Mouse (Mus musculus) mouse embryonic stem cell (cell line): Measurements from ENCODE around the gene Tshr.
"Not testable (repeated sequence)": the region's sequence is repeated elsewhere in the genome, so short reads cannot be mapped to it uniquely, and the experiment has no call there.

Source experiments
- in situ Hi-C, 2 experiments: fragments of 300-500 bp; cut with MboI; formaldehyde crosslinking; loops; 1 replicate in 1 of 2; 3 replicates in 1 of 2; pipeline ENCODE4 v1.14.3; 2019 to 2020; ENCODE audit warnings: low sequenced_read_pairs in 2 of 2, low pct_unique_long_range_greater_than_20kb in 1 of 2, mixed read lengths in 1 of 2; ENCODE audit not compliant: unreplicated experiment in 1 of 2

The Tshr gene

DNA sequence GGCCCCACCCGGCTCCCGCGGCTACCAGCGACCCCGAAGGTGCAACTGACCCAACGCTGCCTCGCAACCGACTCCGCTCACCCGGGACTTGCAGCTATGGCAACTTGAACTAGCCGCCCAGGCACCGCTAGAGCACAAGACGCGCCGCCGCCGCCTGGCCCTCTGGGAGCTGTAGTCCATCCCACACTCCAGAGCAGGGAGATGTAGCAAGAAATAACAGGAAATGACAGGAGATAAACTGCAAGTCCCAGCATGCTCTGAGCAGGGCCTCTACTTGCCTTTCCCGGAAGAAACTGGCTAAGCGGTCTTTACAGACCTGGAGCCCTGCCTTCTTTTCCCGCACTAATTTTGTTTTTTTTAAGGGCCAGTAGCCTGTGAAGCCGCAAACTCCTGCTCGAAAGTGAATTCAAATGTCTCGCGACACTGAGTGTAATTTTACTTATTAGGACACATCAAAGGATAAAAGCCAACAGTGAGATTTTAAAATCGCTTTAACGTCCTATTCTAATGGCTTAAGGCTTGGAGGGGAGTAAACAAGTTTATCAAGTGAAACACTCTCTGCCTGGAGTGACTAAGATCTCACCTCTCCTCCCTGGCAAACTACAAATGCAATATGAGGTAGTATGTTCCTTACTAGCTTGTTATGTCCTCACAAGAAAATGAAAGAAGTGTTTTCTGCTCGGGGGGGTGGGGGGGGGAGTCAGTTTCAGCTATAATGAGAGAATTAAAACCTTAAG, at the start of gene Tshr, which contains the start of gene Cep128:
Tshr (plus strand) TSS at position 283 of the 737 bp plus-strand sequence.
Cep128 (minus strand) TSS at position 129 of the 737 bp plus-strand sequence.
- in situ Hi-C loops: no loop called here

DNA sequence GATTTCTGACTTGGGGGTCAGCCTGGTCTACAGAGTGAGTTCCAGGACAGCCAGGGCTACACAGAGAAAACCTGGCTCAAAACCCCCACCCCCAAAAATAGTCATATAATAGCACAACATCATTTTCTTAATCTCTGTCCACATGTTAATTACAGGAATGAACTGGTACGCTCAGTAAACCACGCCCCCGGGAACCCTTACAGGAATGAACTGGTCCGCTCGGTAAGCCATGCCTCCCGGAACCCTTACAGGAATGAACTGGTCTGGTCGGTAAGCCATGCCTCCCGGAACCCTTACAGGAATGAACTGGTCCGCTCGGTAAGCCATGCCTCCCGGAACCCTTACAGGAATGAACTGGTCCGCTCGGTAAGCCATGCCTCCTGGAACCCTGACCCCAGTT, 45.7 kb upstream of the Tshr start:
- in situ Hi-C loops: not testable (repeated sequence)

DNA sequence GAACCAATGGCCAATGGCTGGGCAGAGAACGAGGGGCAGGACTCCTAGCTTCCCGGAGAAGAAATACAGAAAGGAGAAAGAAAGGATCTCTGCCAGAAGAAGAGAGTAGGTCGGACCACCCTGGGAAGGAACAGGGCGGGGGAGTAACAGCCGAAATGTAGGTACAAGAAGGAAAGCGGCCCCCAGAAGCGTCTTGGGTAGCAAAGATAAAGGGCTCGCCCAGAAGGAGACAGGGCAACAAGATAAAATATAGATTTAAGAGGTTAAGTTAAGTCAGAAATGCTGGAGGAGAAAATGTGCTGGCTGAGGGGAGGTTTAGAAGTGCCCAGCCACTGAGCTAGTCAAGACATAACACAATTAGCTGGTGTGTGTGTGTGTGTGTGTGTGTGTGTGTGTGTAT, 30.6 kb upstream of the Tshr start:
- in situ Hi-C loops: no loop called here

DNA sequence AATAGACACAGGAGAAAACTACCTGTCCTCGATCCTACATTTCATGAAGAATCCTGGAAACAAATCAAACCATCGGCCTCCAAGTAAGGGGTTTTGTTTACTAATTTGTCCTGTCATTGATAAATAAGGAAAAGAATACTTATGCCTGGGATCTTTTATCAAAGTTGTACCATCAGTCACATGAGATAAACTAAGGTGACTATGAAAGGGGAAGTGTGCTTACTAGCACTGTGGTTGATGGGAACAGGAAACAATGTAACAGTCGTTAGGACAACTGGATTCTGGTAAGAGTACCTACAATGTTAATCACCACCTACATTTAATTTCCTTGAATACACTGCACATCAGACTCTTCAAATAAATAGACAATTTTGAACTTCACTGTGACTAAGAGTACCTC, 15.2 kb upstream of the Tshr start:
- in situ Hi-C loops: no loop called here

DNA sequence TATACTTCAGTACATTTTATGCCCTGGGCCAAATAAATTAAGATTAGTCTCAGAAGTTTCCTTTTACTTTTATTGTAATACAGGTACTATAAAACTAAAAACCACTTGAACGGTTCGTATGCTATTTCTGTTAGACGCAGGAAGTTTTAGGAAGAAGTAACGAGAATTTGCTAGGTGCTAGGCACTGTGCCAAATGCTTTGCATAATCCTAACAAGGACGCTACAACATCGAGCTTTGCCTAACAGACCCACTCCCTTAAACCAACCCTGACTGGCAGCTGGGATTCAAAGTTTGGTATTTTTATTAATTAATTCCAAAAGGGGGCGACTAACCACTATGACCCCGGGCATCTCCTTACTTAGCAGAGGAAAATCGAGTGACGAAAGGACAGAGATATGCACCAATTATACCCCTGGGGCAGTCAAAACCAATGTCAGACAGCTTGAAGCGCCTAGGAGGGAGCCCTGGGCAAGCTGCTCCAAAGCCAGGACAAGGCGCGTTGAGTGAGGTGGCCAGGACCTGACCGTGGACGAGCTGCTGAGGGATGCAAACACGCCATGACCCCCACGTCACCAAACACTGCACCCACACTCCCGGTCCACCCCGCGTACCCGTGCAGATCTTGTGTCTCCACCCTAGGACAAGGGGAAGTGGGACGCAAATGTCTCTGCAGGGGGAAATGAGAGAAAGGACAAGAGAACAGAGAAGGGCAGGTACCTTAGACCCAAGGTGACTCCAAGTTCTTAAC, 673 bp upstream of the Tshr start:
- in situ Hi-C loops: no loop called here

DNA sequence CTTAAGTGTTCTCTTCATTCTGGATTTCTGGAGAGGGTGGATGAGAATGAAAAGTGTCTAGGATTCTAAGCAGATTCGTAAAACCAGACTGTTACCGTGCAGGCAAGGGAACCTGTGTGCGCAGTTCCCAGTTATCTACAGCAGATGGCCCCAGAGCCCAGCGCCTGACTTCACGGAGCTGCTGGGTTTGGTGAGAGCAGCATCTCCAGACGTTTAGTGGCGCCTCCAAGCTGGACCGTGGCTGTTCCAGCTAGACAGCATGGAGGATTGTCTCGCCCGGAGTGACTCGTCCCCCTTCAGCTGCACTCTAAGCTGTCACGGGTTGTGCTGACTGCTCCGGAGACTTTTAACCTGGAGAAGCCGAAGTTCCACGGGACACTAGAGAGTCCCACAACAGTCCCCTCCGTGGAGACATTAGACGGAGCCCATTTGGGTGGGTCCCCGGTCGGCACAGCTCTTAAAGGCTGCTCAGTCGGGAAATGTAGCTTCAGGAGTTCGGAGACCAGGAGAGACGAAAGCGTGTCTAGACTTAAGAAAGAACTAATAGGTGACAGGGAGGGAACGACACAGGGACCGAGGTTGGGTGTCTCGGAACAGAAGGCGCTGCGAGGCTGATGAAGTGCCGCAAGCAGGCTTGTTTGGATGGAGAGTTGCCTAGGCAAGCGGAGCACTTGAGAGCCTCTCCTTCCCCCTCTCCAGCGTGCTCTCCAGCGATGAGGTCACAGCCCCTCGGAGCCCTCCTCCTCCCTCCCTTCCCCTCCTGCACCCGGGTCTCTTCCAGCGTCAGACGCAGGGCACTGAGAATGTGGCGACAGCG, 16.1 kb downstream of the Tshr start:
- in situ Hi-C loops: loop anchor here (25.0 kb wide), 3 partner anchors 112 to 387 kb away; partner anchors contain the start of gene Ston2 (in 2 of the 2)

DNA sequence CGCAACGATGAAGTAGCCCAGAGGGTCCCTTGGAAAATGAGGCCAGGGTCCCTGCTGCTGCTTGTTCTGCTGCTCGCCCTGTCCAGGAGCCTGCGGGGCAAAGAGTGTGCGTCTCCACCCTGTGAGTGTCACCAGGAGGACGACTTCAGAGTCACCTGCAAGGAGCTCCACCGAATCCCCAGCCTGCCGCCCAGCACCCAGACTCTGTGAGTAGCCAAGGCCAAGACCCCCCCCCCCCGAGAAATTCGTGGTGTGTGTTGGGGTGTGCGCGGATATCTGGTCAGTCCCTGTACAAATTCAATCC, 16.6 kb downstream of the Tshr start:
- in situ Hi-C loops: loop anchor here (25.0 kb wide), 3 partner anchors 111 to 386 kb away; partner anchors contain the start of gene Ston2 (in 2 of the 2)

DNA sequence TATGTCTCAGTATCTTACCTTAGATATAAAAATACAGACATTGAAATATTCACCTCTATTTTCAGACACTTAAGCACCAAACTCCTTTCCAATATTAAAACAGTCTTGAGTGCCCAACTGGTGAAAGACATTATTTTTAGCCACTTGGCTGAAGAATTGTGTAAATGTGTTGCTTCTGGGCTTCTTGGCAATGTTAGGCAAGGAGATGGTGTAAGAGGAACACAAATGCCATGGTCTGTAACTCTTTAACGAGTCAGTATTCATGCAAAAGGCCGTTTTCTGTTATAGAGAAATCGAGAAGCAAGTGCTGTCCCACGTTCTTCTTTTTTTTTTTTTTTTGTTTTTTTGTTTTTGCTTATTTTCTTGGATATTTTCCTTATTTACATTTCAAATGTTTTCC, 25.9 kb downstream of the Tshr start:
- in situ Hi-C loops: loop anchor here (25.0 kb wide), 3 partner anchors 102 to 377 kb away; partner anchors contain the start of gene Ston2 (in 2 of the 2)

DNA sequence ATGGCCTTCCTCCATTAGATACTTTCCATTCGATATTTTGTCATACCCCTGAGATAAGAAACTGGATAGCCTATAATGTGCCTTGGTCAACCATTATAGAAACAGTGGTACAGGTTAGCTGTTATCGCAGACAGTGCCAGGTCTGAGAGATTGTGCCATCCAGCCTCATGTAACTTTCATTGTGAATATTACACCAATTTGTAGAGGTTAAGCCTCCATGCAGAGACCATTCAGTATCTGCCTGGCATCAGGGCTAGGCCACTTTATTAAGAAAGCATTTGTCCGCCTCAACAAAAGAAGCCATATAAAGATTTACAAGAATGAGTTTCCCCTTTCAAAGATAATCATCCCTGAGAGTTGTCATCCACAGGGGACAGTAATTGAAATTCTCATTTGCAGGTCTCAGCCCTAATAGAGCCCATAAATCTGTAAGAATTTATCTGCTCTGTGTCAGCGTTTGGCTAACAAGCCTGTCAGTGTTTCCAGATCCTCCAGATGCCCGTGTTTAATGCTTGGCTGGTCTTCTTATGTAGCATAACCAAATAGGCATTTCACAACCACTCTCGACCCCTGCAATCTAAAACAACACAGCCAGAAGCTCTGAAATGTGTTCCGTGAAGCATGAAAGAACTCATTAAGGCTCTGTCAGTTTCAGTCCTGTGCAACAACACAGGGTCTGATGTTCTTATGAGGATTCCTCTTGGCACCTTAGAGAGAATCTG, 28.3 kb downstream of the Tshr start:
- in situ Hi-C loops: loop anchor here (25.0 kb wide), 3 partner anchors 100 to 375 kb away; partner anchors contain the start of gene Ston2 (in 2 of the 2)

DNA sequence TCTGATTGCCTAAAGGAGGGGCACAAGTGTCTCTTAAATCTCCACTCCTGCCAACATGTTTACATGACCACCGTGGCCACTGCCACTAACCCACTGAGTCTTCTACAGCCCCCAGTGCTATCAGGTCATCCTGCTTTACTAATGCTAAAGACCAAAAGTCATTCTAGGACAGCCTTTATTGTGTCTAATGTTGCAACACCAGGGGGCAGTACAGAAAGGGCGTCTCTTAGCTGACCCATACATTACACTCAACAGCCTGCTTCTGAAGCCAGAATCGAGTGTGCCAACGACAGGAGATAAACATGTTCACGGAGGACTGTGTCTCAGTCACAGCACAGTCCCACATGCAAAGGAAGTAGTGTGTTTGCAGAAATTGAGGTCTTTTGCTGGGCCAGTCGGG, 30.7 kb downstream of the Tshr start:
- in situ Hi-C loops: loop anchor here (25.0 kb wide), 3 partner anchors 97 to 372 kb away; partner anchors contain the start of gene Ston2 (in 2 of the 2)

DNA sequence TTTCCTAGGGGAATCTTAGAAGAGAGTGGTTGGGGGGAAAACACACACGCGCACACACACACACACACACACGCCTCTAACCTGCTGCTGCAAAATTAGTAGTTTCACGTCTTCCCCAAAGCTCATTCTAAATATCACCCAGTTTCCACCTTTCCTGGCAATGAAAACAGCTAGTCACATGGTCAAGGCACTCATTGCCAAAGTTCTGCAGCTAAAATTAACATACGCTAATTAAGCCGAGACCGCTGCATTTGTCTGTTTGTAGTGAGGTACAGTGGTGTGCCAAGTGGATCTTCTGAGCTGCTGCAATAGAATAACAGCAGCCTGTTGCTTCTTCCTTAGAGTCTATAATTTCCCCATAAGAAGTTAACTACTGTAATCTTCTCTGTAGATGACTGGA, 32.5 kb downstream of the Tshr start:
- in situ Hi-C loops: loop anchor here (25.0 kb wide), 3 partner anchors 95 to 370 kb away; partner anchors contain the start of gene Ston2 (in 2 of the 2)

DNA sequence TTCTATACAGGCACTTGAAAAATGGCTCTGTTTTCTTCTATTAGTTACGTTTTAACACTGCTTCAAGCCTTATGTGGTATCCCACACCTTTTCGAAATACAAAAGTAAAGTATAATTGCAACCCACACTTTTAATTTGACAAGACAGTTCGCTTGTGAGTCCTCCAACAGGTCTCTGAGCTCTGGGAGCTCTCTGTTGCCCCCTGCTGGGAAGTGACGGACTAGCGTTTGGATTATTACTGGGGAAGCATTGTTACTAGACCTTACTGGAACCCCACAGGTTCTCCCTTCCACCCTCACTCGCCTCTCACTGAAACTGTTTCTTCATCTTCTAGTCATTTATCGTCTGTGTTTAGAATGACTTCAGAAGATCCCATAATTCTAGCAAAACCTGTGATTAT, 34.4 kb downstream of the Tshr start:
- in situ Hi-C loops: loop anchor here (25.0 kb wide), 3 partner anchors 94 to 369 kb away; partner anchors contain the start of gene Ston2 (in 2 of the 2)

DNA sequence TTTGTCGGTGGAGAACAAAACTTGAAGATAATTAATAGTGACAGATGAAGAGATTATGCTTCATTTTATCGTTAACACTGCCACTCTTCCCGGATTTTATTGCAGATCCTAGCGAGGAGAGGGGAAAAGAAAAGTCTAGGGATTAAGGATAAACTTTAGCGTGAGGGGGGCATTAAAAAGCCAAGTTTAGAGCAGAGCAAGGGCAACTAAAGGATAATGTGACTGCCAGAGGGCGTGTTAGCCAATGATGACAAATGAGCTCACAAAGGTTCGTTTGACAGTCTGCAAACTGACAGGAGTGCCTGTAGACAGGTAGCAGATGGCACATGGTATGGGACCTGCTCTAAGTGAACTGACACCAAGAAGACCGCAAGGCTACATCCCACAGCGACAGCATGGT, 36.9 kb downstream of the Tshr start:
- in situ Hi-C loops: loop anchor here (25.0 kb wide), 3 partner anchors 91 to 366 kb away; partner anchors contain the start of gene Ston2 (in 2 of the 2)

DNA sequence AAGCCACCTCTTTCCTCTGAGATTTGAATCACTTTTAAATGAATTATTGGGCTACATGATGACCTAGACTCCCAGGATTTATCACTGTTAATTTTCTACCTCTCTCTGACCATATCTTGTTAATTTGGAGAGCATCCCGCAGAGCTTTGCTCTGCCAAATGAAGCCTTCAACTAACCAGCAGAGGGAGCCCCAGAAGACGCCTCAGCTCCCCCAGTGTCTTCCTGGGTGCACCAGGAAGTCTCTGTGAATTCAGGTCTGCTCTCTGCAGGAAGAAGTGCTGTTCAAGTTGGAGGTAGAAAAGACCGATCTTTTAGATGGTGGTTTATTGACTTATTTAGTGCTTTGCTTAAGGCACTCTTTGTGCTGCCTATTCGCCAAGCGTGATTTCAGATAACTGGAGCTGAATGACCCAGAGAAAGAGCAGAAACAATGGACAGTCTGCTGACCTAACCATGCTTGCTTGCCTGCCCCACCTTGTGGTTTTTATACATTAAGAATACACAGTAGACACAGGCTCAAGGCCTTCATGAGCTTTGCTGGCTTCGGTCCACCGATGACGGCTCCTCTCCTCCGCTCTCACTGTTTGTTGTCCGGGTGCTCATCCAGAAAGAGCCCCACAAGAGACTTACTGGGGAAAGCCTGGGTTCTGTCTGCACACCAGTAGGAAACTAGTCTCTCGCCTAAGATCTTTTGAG, 38.9 kb downstream of the Tshr start:
- in situ Hi-C loops: loop anchor here (25.0 kb wide), 3 partner anchors 89 to 364 kb away; partner anchors contain the start of gene Ston2 (in 2 of the 2)

DNA sequence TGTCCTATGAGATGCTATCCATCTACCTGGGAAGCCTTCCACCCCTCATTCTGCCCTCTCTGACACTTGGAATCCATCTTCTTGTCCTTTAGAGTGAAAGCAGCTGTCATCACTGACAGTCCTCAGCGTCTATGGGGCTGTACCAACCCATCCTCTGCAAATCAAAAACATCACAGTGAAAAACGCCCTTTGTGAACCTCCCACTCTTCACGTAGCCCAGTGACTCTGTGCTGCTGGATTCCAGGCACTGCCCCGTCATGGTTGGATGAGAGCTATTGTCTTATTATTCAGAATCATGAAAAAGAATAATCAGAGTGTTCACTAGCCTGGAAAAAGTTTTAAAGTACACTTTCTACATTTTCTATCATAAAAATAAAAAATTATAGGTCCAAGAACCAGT, 42.1 kb downstream of the Tshr start:
- in situ Hi-C loops: no loop called here

DNA sequence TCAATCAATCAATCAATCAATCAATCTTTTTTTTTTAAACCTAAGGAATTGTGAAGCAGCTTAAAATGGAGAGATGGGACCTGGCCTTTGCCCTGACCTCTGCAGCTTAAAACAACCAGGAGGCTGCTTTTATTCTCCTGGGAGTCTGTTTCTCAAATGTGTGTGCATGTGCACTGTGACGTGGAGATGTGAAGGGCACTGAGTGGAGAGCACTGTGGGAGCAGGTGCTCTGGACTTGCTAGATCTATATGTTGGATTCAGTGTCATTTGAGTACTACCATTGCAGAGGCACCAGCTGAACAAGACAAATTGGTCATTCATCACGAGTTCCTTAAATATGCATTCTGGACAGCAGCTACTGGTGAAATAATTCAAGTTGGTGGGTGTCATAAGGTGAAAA, 42.8 kb downstream of the Tshr start:
- in situ Hi-C loops: no loop called here

DNA sequence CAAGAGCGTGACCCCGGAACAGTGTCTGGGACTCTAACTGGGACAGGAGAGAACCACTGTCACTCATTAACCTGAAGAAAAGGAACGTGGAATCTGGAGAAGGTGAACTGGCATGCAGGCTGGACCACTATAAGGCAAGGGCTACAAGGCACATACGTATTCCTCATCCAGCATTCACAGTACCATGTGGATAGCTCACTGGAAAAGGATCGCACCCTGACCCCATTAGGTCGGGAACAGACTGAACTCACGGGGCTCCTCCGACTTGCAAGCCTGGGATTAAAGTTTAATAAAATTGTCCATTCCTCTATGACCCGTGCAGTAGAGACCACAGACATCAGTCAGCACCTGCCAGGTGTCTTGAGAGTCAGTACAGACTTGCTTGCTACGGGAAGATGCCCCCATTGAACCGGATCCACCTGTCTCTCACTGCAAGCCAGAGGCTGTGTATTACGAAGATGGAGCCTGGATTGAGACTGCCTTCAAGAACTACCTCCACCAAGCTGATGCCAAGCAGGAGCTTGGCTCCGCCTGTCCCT, 97.9 kb downstream of the Tshr start:
- in situ Hi-C loops: no loop called here
